Mouse (Mus musculus) liver, adult (tissue): Measurements from ENCODE around the gene Hnf1b.

Source experiments
- GATA4 ChIP-seq: IDR thresholded peaks from 2 replicates; pipeline ENCODE4 v1.6.1; 2014; ENCODE audit warnings: mild to moderate bottlenecking, low read length; ENCODE audit not compliant: insufficient replicate concordance

The Hnf1b gene

DNA sequence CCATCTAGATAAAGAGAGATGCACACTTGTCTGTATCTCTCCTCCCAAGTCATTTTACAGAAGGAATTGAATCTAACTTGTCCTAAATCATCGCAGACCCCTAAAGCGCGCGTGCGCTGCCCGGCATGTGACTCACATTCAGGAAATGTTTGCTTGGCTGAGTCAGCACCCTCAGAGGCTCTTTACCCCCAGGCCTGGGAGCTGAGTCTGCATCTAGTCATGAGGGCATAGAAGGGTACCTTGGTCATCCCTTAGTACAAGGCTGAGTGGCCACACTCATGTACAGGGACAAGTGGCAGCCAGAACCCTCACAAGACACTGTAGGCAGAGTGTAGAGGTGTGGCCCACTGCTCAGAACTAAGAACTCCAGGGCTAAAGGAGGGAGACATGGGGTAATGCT, 6.3 kb upstream of the Hnf1b start:
- no peak for TF ChIP-seq GATA4

DNA sequence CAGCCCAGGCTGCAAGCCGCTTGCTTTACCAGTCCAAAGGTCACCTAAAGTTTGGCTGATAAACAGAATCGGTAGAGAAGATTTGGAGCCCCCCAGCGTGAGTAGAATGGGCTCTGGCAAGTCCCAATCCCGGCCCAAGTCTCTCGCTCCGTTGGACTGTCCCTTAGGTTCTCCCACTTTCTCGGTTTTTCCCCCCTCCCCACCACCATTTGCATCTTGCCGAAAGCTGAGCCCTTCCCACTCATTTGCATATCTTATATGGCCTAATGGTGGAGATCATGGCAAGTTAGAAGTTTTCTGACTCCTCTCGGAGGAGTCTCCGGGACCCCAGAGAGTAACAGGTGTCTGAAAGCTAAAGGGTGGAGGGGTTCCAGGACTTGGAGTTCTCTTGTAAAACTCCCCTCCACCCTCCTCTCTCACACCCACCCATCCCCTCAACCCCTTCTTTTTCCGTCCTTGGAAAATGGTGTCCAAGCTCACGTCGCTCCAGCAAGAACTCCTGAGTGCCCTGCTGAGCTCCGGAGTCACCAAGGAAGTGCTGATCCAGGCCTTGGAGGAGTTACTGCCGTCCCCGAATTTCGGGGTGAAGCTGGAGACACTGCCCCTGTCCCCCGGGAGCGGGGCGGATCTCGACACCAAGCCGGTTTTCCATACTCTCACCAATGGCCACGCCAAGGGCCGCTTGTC, 866 bp downstream of the Hnf1b start:
- TF ChIP-seq GATA4, result no peak

DNA sequence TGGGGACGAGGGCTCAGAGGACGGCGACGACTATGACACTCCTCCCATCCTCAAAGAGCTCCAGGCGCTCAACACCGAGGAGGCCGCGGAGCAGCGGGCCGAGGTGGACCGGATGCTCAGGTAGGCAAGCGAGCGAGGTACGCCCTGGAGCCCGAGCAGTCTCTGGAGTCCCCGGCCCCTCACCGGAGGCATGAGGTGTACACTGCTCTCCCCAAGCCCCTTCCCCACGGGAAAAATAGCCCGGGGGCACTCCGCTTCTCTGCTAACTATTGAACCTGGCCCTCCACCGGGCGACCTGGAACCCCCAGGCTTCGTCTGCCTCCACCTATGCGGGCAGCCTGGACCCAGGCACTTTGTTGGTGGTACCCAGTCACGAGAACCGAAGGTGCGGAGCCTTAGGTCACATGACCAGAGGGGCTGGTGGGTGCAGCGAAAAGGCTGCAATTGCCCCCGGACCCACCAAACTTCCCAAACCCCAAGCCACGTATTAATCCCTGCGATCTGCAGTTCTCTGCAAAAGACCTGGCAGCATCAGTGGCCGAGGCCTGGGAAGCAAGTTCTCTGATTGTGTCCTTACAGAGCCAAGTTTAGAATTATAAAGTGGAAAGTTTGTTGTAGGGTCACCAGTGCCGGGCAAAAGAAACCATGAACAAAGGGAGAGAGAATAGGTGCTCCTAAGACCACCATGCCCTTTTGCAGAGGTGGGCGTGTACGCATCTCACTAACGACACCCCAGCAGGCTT, 1.6 kb downstream of the Hnf1b start:
- no peak for TF ChIP-seq GATA4

DNA sequence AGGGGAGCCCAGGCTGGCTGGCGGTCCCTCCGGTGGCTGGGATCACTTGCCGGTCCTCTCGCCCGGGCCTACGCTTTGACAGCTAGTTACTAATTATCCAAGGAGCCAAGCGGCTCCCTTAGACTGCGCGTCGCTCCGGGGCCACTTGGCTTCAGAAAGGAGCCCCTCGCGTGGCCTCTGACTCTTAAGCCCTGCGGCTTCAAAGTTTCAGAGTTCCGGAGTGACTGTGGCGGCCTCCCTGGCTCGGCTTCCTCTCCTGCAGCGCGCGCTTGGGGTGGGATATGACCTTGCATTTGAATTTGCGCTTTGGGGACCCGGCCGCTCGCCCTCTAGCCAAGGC, 2.1 kb downstream of the Hnf1b start:
- TF ChIP-seq GATA4, result no peak

DNA sequence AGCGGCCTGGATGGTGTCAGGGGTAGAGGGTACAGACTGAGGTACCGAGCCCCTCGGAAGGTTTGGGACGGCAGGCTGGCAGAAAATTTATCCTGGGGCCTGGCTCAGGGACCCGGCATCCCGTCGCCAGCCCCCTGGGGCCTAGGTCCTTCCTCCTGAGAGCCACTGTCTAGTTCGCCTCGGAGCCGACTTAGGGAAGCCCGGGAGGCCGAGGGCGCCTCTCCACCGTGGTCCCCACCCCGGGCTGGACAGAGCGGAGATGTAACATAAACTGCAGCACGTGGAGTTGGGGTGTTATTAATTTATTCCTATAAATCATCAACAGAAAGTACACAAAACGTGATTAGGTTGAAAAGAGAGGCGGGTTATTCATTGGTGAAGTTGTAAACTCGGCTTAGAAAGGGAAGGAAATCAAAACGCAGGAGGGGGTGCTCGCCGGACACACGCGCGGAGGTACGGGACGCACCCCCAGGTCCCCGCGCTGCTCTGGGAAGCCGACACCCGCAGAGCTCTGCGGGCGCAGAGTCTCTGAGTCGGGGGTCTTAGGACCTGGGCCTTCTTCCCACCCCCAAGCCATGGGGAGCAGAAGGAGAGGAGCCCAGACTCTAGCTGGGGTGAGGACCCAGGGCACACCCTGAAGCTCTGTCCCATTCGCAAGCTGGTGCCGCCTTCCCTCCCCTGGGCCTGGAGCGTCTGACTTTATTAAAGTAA, 2.8 kb downstream of the Hnf1b start:
- TF ChIP-seq GATA4, result no peak

DNA sequence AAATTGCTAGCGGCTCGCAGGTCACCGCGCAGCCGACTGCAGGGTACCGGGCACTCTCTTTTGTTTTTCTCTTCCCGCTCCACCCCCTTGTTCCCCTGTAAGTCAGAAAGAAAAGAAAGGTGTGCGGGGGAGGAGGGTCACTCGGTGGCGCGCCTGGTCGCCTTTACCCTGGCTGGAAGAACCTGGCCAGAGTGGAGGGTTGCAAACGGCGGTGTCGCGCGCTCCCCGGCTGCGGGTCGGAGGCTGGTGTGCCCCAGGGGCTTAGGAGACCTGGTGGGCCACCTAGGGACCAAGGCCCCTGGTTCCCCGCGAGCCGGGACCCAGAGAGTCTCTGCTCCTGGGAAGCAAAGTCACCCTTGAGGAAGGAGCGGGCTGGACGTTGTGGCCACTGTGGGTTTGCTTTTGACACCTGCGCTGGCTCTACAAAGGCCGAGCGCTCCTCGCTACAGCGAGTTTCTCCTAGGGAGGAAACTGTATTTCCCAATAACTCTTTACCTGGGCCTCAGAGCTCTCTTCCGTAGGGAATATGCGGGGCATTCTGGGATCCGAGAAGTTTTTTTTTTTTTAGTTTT, 3.4 kb downstream of the Hnf1b start:
- TF ChIP-seq GATA4, result no peak

DNA sequence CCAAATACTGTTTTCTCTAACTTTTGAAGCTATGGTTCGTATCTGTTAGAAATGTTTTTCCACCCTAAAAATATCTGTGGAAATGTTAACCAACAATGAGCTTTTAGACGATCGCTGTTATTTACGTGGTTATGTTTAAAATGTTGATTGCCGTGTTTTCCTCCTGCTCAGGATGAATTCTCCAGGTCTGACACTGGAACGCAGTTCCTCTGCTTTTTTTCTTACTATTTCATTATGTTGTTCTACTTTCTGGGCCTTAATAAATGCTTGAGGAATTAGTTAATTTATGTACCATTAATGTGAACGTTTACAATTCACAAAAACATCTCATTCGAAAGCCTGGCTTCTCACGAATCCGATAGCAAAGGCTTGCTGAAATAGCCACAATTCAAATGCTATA, 4.2 kb downstream of the Hnf1b start:
- no peak for TF ChIP-seq GATA4

DNA sequence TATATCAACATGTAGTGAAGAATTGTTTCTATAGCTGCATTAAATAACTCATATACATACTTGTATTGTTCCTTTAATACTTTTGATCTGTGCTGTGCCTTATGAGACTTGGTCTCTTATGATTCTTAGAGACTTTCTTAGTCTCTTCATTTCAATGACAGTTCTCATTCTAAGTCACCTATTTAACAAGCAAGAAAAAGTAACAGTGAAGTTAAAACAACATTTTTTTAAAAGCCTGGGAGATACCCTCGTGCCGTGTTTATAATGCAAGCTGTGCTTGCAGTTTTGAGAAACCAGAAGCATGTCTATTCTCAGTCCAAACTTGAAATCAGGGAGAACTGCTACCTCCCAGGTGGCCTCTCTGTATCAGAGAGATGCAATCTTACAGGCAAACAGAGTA, 4.8 kb downstream of the Hnf1b start:
- no peak for TF ChIP-seq GATA4

DNA sequence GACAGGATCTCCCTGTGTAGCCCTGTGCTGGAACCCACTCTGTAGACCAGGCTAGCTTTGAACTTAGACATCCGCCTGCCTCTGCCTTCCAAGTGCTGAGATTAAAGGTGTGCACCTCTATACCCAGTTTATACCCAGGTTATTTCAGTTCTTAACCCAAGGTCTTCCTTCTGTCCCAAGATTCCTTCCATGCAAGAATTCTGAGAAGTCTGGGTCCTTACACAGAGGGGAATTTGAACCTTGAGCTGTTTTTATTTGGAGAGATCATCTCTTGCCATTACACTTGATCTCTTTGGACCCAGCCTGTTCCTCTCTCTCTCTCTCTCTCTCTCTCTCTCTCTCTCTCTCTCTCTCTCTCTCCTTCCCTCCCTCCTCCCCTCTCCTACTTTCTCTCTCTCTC, 7.4 kb downstream of the Hnf1b start:
- no peak for TF ChIP-seq GATA4

DNA sequence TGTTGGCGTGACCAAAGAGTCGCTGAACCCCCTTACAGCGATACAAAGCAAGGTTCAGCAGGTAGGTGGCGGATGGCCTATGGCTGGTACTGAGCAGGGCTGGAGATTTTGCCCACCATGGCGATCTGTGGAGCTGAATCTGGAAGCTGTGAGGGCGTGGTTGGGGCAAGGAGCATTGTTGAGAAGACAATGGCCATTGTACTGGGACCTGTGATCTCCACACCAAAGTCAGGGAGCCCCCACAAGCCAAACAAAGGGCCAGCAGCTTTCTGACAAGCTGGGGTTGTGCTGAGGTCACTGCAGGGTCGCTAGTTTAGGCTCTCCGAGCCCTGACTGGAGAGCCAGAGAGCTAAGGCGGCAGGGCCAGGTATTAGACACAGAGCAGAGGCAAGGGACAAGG, 15.4 kb downstream of the Hnf1b start:
- no peak for TF ChIP-seq GATA4

DNA sequence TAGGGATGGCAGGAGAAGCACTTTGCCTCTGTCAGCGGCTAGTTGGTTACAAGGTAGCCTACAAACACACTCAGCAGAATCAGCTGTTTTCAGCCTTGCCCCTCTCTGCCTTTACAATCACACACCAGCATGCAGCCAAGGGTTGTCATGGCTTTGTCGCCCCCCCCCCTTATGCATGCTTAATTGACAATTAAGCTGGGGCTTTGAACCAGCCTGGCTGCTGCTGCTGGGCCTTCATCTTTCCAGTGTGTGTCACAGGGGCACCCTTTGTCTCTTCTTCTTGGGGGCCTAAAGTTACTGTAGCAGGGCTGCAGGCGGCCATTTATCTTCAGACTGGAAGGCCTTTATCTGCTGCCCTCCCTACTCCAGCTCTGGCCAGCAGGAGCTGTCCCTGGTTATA, 17.7 kb downstream of the Hnf1b start:
- no peak for TF ChIP-seq GATA4

DNA sequence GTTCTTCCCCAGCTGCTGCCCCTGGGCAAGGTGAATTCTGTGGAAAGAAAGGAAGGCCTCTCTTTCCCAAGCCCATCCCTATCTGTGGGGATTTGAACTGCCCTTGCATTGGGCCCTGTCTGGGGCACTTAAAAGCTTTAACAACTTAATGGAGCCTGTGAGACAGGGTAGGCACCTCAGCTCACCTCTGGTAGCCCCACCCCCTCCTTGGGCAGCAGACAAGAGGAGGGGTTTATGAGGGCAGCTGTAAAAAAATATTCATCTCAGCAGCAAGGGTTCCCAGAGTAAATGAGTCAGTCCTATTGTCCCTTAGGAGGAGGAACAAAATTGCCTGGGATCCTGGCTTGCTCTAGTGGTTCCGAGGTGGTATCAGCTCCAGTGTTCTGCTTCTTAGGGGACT, 19.3 kb downstream of the Hnf1b start:
- TF ChIP-seq GATA4, result no peak

DNA sequence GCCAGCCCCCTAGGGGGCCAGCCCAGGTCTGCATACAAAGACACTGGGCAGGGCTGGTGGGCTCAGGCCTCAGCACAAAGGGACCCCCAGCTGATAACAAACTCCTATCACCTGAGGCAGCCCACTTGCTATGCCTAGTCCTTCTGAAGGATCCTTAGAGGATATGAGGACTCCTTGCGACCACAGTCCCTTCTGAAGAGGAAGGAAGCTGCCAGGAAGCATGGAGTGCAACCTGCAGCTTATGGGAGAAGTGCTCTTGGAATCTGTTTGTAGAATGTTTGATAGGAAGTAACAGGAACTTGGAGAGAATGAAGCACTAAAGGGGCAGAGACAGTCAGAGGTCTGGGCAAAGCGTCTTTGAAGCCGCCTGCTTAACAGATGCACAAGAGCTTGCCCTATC, 19.8 kb downstream of the Hnf1b start:
- TF ChIP-seq GATA4, result no peak

DNA sequence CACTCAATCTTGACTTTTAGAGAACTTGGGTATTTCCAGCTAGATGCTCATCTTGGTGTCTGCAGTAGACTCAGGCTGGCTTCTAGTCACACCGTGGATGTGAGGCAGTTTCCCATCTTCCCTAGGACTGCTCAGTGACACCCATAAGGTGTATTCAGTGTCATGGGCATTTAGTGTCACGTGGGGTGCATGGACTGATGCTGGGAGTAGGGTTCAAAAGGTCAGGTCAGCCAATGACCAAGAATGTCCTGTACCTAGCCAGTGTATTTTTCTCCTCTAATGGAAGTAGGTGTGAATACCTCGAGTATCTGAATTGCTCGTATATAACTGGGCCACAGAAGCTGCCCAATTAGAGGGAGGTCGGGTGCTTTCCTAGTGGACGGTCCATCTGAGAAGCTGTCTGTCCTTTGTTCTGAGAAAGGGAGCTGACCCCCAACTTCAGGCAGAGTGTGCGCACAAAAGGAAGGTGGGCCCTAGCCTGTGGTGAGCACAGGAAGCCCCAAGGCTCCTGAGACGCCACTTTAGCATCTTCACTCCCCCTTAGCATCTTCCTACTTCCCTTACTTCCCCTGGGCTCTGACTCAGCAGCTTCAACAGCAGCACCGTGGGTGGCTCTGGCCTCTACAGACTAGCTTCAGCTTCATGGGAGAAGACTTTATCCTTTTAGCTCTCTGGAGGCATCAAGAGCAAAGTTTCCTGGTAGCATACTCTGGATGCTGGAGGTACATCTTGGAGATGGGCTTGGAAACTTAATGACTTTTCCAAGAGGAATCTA, 22.1 kb downstream of the Hnf1b start:
- no peak for TF ChIP-seq GATA4

DNA sequence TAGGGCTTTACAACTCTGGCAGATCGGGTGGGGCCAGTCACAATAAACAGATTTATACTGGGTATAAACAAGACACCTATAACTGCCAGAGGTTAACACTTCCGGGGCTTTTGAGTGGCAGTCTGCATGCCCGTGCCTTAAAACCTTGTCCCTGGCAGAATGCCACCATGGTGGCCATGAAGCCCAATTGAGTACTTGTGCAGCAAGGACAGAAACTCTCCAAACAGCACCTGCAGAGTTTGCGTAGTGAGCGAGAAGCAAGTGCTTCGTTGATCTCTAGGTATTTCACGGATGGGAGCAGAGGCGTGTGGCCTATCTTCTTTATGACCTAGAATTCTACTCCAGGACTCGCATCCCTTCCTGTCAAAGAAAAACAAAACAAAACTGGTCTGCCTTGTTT, 23.6 kb downstream of the Hnf1b start:
- no peak for TF ChIP-seq GATA4
